Mouse (Mus musculus) limb, embryonic 15.5 days (tissue): ENCODE measurements at regions not wholly inside any gene's neighbourhood (a gene's known extent, or its start where the extent isn't known, plus 50 kb on each side); places are given as distances from the start of the nearest gene placed in this dataset.

Experiments
- ATAC-seq: fragments of 200-750 bp; cut with Nextera tagmentation; 2 replicates; pipeline ENCODE4 v1.8.0; 2017; ENCODE audit warnings: low read depth, moderate TSS enrichment; ENCODE audit not compliant: insufficient number of reproducible peaks, low FRiP score, low TSS enrichment
- H3K27ac ChIP-seq: fragments of 300-500 bp; sonication (generic); 2 replicates; pipeline ENCODE4 v1.5.1; 2015; ENCODE audit warnings: moderate library complexity, mild to moderate bottlenecking, inconsistent platforms
- H3K27me3 ChIP-seq: fragments of 300-500 bp; sonication (generic); 2 replicates; pipeline ENCODE4 v1.6.1; 2015; ENCODE audit warnings: inconsistent platforms
- H3K36me3 ChIP-seq: fragments of 300-500 bp; sonication (generic); 2 replicates; pipeline ENCODE4 v1.6.1; 2015; ENCODE audit warnings: inconsistent platforms
- H3K4me1 ChIP-seq: fragments of 300-500 bp; sonication (generic); 2 replicates; pipeline ENCODE4 v1.6.1; 2015; ENCODE audit warnings: inconsistent platforms
- H3K4me2 ChIP-seq: fragments of 300-500 bp; sonication (generic); 2 replicates; pipeline ENCODE4 v1.6.1; 2015; ENCODE audit warnings: mild to moderate bottlenecking, inconsistent platforms
- H3K4me3 ChIP-seq: fragments of 300-500 bp; sonication (generic); 2 replicates; pipeline ENCODE4 v1.5.1; 2015; ENCODE audit warnings: mild to moderate bottlenecking, inconsistent platforms
- H3K9ac ChIP-seq: fragments of 300-500 bp; sonication (generic); 2 replicates; pipeline ENCODE4 v1.6.1; 2015; ENCODE audit warnings: inconsistent platforms
- H3K9me3 ChIP-seq: fragments of 300-500 bp; sonication (generic); 2 replicates; pipeline ENCODE4 v1.6.1; 2016; ENCODE audit warnings: inconsistent platforms
- WGBS: fragments of 180-500 bp; shearing (Covaris S2); methylation state at CpG from one replicate; pipeline ENCODE4 v1.1.7; 2015; 5-methylcytosine and 5-hydroxymethylcytosine counted together

DNA sequence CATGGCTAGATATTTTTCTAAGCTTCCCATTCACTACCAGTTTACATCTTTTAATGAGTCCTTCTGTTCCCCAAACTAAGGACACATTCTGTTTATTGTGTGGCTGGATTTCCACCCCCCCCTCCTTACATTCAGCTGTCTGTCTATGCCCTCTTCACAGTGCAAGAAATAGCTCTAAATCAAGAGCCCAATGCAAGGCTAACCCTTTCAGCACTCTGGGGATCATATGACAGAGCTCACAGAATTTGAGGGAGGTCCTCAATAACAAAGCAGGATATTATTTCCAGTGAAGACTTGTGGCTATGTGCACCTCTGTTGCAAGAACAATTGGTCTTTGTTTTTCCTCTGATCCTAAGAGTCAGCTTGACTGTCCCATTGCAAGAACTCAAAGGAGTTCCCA lies 874.1 kb upstream of the Gje1 start:
- ATAC-seq = no peak

DNA sequence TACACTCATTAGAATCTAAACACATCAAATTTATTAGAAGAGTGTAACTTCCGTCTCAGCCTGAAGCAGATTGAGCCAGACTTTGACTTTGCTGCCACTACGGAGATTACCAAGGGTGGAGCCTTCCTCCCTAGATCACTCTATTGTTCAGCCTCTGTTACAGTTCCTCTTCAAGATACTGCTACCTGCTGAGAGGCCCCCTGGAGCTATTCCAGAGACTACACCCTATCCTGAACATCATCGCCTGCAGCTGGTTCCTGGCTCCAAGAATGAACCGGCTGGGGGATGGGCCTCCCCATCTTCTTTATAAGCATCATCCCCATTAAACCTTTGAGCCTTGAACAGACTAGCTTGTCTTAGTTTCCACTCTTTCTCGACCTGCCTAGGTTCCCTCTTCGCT lies 868.1 kb upstream of the Gje1 start:
- Histone ChIP-seq H3K27me3 (no peaks in the 10 kb centered on the region), H3K9ac (no peak overlapping the region), H3K9me3 (no peaks in the 10 kb centered on the region), H3K4me3 (no peak overlapping the region), H3K27ac (no peak overlapping the region), H3K4me1 (no peaks in the 10 kb centered on the region), H3K4me2 (no peak overlapping the region), H3K36me3 (no peaks in the 10 kb centered on the region)
- 71% methylated on average over 6 of the region's 6 CpGs for WGBS
- no peak for ATAC-seq

More for the DNA sequence above, 874.1 kb upstream of the Gje1 start:
- Histone ChIP-seq H3K9ac (no peak overlapping the region), H3K4me1 (no peaks in the 10 kb centered on the region), H3K27ac (no peak overlapping the region), H3K4me2 (no peak overlapping the region), H3K27me3 (no peaks in the 10 kb centered on the region), H3K4me3 (no peak overlapping the region), H3K9me3 (no peaks in the 10 kb centered on the region), H3K36me3 (no peaks in the 10 kb centered on the region)

DNA sequence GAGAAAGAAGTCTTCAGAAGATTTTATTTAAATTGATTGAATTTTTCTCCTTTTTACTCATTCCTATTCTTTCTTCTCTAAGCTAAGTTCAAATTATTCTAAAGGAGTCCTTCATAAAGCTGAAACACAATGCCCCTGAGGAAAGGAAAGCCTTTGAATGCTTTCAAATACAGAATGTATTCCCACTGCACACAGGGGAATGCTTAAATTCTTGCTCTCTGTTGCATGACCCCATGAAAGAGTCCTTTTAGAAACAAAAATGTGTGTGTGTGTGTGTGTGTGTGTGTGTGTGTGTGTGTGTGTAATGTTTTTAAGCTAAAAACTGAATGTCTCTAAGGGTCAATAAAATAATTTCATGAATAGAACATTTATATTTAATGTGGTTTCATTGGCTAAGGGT lies 846.1 kb upstream of the Gje1 start:
- no peak for ATAC-seq
- Histone ChIP-seq H3K9me3 (no peaks in the 10 kb centered on the region), H3K27ac (no peak overlapping the region), H3K4me2 (no peak overlapping the region), H3K36me3 (no peaks in the 10 kb centered on the region), H3K4me1 (no peaks in the 10 kb centered on the region), H3K27me3 (no peaks in the 10 kb centered on the region), H3K4me3 (no peak overlapping the region), H3K9ac (no peak overlapping the region)

DNA sequence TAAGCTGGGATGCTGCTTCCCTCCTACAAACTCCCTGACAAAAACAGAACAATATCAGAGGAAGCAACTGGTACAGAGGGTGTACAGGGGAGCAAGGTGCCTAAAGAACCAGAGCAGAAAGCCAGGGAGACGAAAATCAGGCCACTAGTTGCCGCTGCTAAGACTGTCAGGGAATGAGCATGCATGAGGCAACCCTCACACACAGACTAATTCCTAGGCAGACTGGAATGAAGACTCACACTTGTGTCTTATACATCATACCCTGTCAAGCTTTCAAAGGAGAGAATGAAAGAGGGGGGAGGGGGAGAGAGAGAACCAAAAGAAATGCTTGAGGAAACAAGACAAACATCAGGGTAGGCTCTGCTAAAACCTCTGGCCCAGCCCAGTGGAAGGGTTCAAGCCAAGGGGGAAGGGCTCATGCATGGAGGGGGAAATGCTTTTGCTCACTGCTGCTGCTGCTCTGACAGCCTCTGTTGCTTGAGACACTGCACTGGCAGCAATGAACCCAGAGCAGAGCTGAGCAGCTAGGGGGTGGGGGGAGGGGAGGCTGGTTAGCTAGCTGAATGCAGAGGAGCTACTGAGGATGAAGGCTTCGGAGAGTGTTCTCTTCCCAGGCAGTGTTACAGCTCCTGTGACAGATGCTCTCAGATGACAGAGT lies 835.5 kb upstream of the Gje1 start:
- 44% methylated on average over 3 of the region's 3 CpGs for WGBS
- Histone ChIP-seq H3K36me3 (no peaks in the 10 kb centered on the region), H3K9me3 (no peaks in the 10 kb centered on the region), H3K27ac (no peak overlapping the region), H3K4me2 (no peak overlapping the region), H3K4me3 (no peak overlapping the region), H3K27me3 (no peaks in the 10 kb centered on the region), H3K4me1 (no peaks in the 10 kb centered on the region), H3K9ac (no peak overlapping the region)
- ATAC-seq = no peak

DNA sequence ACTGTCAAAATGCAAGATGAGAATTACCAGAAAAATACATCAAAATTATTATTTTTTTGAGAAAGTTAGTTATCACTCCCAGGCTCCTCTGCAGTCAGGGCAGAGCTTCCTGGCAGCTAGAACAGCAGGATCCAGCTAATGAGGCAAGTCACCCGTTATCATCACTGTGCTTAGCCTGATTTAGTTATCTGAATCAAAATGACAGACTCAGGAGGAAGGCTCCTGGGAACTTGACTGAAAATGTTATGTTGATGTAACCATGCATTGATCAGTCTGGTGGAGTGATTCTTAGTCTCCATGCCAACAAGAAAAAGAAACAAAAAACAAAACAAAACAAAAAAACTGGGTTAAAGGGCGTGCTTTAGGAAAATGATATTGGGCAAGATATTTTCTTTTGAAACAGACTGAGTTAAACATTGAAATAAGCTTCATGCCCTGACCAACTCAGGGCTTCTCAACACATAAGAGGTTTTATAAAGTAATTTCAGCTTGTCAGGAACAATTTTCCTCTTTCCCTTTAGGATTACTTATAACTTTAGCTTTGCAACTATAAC lies 823.9 kb upstream of the Gje1 start:
- Histone ChIP-seq H3K9me3 (no peaks in the 10 kb centered on the region), H3K27me3 (no peaks in the 10 kb centered on the region), H3K4me1 (no peaks in the 10 kb centered on the region), H3K9ac (no peak overlapping the region), H3K4me2 (no peak overlapping the region), H3K36me3 (no peaks in the 10 kb centered on the region), H3K27ac (no peak overlapping the region), H3K4me3 (no peak overlapping the region)
- 42% methylated on average over 2 of the region's 2 CpGs for WGBS
- no peak for ATAC-seq

DNA sequence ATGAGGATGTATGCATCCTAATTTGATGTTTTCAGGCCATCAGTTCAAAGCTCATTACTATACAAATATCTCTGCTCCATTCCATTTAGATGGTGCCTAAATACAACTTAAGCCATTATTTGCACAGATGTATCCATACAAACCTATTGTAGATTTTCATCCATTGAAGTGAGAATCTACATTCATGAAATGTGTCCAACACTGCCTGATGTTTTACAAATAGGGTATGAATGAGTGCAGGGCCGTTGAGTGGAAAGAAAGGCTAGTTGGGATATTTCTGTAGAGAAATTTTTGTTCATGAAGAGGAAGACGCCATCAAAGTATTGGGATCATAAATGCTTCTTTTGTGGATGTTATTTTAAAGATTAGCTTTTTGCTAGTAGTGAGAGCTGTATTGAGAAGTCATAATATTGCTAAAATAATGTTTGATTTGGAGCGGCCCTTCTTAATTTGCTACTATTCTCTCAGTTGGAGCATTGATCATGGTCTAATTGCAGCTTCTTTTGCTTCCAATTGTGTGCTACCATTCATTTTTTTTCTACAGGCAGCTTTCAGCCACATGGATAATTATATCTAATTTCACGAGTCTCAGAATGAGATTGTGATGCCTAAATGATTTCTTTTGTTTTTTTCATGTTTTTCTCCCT lies 822.9 kb upstream of the Gje1 start:
- H3K9me3 ChIP-seq = no peaks in the 10 kb centered on the region
- no peak overlapping the region for H3K4me3 ChIP-seq
- no peaks in the 10 kb centered on the region for H3K4me1 ChIP-seq
- 88% methylated on average over 4 of the region's 4 CpGs for WGBS
- H3K36me3 ChIP-seq = no peaks in the 10 kb centered on the region
- H3K9ac ChIP-seq = no peak overlapping the region
- no peak overlapping the region for H3K4me2 ChIP-seq
- no peak overlapping the region for H3K27ac ChIP-seq
- ATAC-seq = no peak
- H3K27me3 ChIP-seq = no peaks in the 10 kb centered on the region

DNA sequence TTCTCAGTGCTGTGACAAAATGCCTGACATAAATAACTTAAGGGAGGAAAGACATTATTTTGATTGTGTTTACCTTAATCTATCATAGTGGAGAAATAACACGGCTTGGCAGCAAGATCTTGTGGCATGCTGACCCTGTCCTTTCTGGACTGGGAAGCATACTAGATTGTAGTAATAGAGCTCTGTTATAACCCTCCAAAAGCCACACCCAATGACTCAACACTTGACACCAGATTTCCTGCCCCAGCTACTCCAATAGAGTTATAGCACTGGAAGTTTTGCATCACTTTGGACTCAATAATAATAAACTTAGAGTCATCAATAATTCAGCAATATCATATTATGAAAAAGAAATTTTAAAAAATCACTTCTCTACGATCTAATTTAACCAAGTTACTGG lies 818.0 kb upstream of the Gje1 start:
- H3K4me3 ChIP-seq = no peak overlapping the region
- no peak for ATAC-seq
- H3K36me3 ChIP-seq = no peaks in the 10 kb centered on the region
- 84% methylated on average over 2 of the region's 2 CpGs for WGBS
- no peaks in the 10 kb centered on the region for H3K9me3 ChIP-seq
- H3K27me3 ChIP-seq = no peaks in the 10 kb centered on the region
- H3K4me1 ChIP-seq = no peaks in the 10 kb centered on the region
- H3K4me2 ChIP-seq = no peak overlapping the region
- no peak overlapping the region for H3K9ac ChIP-seq
- no peak overlapping the region for H3K27ac ChIP-seq

DNA sequence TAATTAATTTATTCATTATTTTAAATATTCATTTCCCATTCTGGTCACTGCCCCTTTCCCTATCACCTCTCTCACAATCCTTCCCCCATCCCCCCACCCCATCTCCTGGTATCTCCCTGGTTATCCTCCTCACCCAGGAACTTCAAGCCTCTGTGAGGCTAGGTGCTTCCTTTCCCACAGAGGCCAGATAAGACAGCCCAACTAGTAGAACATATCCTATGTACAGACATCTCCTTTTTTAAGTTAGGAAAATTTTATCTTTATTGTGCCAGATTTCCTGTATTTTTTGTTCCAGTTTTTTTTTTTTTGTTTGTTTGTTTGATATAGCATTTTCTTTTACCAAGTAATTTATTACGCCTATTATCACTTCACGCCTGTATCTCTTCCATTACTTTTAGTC lies 769.4 kb upstream of the Gje1 start:
- Histone ChIP-seq H3K27me3 (no peaks in the 10 kb centered on the region), H3K4me3 (no peak overlapping the region), H3K9ac (no peak overlapping the region), H3K27ac (no peak overlapping the region), H3K4me2 (no peak overlapping the region), H3K36me3 (no peaks in the 10 kb centered on the region), H3K9me3 (no peaks in the 10 kb centered on the region), H3K4me1 (no peaks in the 10 kb centered on the region)
- ATAC-seq = no peak
- 97% methylated on average over 2 of the region's 2 CpGs for WGBS

DNA sequence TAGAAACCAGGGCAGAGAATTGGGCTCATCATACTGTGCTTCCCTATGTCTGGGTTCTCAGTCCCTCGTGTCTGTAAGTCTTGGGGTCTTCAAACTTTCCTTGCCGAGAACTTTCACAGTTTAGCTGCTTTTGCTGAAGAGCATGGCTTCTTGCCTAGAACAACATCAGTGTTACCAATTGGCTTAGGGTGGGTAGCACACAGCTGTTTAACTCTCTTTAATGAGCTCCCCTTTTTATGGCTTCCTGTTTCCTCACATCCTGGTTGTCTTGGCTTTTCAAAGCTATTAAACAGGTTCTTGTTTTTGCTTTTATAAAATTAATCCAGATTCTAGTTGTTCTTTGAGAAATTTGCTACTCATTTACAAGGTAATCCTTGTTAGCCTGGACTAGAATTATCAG lies 725.3 kb upstream of the Gje1 start:
- WGBS = 44% methylated on average over 2 of the region's 2 CpGs
- no peaks in the 10 kb centered on the region for H3K4me1 ChIP-seq

DNA sequence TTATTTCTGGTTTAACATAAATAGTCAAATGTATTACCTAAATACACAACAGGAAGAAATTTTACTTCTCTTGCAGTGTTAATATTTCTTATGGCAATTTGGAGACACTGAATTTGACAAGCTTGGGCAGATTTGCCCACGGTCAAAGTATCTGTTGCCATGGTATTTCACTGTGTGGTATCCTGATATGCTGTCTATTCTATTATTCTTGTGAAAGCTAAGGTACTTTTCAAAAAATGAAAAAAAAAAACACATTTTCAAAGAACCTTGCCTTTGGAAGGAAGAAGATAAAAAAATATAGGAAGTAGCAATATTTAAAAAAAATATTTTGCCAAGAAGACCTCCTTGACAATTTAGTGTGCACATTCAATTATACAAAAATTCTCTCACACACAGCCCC lies 723.2 kb upstream of the Gje1 start:
- Histone ChIP-seq H3K9me3 (no peaks in the 10 kb centered on the region), H3K4me3 (no peak overlapping the region), H3K4me2 (no peak overlapping the region), H3K9ac (no peak overlapping the region), H3K4me1 (no peaks in the 10 kb centered on the region), H3K36me3 (no peaks in the 10 kb centered on the region), H3K27ac (no peak overlapping the region), H3K27me3 (no peaks in the 10 kb centered on the region)
- WGBS = 73% methylated on average over 1 of the region's 1 CpGs
- ATAC-seq = no peak

More for the DNA sequence above, 725.3 kb upstream of the Gje1 start:
- no peak overlapping the region for H3K4me2 ChIP-seq
- H3K27me3 ChIP-seq = no peaks in the 10 kb centered on the region
- H3K4me3 ChIP-seq = no peak overlapping the region
- H3K36me3 ChIP-seq = no peaks in the 10 kb centered on the region
- ATAC-seq = no peak
- H3K27ac ChIP-seq = no peak overlapping the region
- no peak overlapping the region for H3K9ac ChIP-seq
- H3K9me3 ChIP-seq = no peaks in the 10 kb centered on the region

DNA sequence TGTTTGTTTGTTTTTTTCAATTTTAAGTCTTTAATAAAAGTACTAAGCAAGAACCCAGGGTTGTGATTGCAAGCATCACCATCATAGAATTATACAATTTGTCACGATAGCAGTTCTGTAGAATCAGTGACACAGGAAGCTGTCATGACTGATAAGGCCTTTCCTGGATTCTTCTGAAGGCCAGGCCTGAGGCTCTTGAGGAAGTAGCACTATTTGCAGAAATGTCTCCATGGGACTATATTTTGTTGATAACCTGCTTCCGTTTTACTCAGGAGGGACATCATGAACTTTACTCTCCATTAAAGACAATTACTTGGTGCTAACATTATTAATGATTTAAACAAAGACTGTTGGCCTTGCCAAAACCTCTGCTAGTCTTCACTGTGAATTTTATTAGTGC lies 708.7 kb upstream of the Gje1 start:
- H3K4me2 ChIP-seq = no peak overlapping the region
- no peak overlapping the region for H3K27ac ChIP-seq
- WGBS = 71% methylated on average over 2 of the region's 2 CpGs
- H3K36me3 ChIP-seq = no peaks in the 10 kb centered on the region
- H3K4me1 ChIP-seq = no peaks in the 10 kb centered on the region
- no peaks in the 10 kb centered on the region for H3K27me3 ChIP-seq
- H3K9me3 ChIP-seq = no peaks in the 10 kb centered on the region
- no peak overlapping the region for H3K9ac ChIP-seq
- H3K4me3 ChIP-seq = no peak overlapping the region
- no peak for ATAC-seq

DNA sequence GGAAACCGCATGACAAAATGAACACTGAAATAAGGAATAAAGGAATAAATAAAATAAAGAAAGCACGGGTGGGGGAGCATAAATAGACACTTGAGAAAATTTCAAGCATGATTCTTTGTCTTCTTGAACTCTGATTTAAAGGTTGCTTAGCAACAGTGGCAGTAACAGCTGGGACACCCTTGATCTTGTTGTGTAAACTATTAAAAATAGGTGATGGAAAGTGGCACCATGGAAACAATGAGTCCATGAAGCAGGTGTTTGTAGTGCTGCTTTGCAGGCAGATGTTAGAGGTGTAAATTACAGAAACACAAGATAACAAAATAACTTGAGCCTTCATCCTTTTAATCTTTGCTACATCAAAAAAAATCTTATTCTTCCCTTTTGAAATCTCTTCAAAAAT lies 688.2 kb upstream of the Gje1 start:
- Histone ChIP-seq H3K36me3 (no peaks in the 10 kb centered on the region), H3K9ac (no peak overlapping the region), H3K9me3 (no peaks in the 10 kb centered on the region), H3K4me3 (no peak overlapping the region), H3K4me2 (no peak overlapping the region), H3K4me1 (no peaks in the 10 kb centered on the region), H3K27me3 (no peaks in the 10 kb centered on the region), H3K27ac (no peak overlapping the region)
- WGBS = 48% methylated on average over 2 of the region's 2 CpGs
- no peak for ATAC-seq

DNA sequence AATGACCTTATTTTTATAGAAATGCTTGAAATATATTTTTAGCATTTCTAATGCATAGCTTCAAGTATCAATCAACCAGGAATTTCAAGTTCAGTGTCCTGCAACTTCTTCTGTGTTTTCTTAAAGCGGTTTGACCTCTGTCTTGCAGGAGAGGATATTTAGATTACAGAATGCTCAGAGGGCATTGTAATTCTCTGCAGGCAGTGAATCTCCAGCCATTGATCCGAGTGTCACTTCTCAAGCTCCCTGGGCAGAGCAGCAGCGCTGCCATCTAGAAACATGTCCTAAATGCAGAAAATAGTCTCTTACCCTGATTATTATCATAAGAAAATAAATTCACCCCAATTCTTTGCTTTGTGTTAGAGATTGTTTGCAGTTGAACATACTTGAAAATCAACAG lies 687.7 kb upstream of the Gje1 start:
- no peak for ATAC-seq
- Histone ChIP-seq H3K36me3 (no peaks in the 10 kb centered on the region), H3K27me3 (no peaks in the 10 kb centered on the region), H3K9me3 (no peaks in the 10 kb centered on the region), H3K4me3 (no peak overlapping the region), H3K27ac (no peak overlapping the region), H3K9ac (no peak overlapping the region), H3K4me2 (no peak overlapping the region), H3K4me1 (no peaks in the 10 kb centered on the region)
- 53% methylated on average over 3 of the region's 3 CpGs for WGBS
